Mouse (Mus musculus) heart, postnatal 10 days (tissue): ENCODE measurements around the gene Gm7942. TPM values are rescaled to one million over a fixed set of nuclear protein-coding genes. Genes with fewer than 3 reads are reported as not detected.
"Not testable (repeated sequence)": the region's sequence is repeated elsewhere in the genome, so short reads cannot be mapped to it uniquely, and the experiment has no call there.

ENCODE experiments used
- DNase-seq, 2 experiments: peaks; one replicate each; pipeline ENCODE4 v3.0.0; 2021
- intact Hi-C: fragments of 180-260 bp; cut with DNase I; formaldehyde crosslinking; loops from one replicate; pipeline ENCODE4 v1.15.1; 2025
- total RNA-seq, 2 experiments: library from RNA; stranded (reverse); gene quantifications; 2 replicates each; pipeline ENCODE4 v1.2.3; 2021

Gm7942 gene
- total RNA-seq: not detected

DNA sequence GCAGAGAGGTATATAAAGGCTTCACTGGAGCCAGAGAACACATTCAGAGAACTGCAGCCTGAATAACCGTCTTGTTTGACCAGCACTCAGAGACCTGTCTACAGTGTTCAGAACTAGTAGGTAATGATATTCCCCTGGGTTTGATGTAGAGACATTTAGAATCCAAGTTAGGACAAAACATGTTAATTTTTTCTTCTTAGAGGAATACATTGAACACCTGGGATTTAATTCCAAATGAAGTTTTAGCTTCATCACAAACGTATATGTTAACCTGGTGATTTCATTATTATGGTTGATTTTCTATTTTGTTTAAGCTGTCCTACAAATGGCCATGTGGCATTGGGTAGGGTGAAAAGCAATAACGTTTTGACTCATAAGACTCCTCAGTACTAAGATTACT, at the start of gene Gm7942:
Gene Gm7942 (plus strand): TSS at position 301 of the 400 bp plus-strand sequence.
- intact Hi-C loops, DNase-seq: not testable (repeated sequence)

Other genes starting within 250 kb of the Gm7942 start
- gene Gm3183, start 241.5 kb upstream of the Gm7942 start, total RNA-seq: not detected
- gene Gm6367, start 118.3 kb upstream of the Gm7942 start, total RNA-seq: not detected
- gene Gm16513, start 75.7 kb downstream of the Gm7942 start, total RNA-seq: not detected
- not detected for gene Gm10424, start 165.8 kb downstream of the Gm7942 start, total RNA-seq
- gene Gm3259, start 199.0 kb downstream of the Gm7942 start, total RNA-seq: not detected